Mouse (Mus musculus): Measurements from ENCODE around the gene Cct2. TPM values are rescaled to one million over a fixed set of nuclear protein-coding genes. Genes with fewer than 3 reads are reported as not detected.

The Cct2 gene
- 16.4 and 17.2 TPM in 2 replicates for polyA plus RNA-seq (2012; rRNA removed; ENCODE audit: low replicate concordance)

GRCm38 (mm10) chr10:117063254-117064021 is at the start of gene Cct2:
Gene Cct2 (minus strand): TSS chr10:117063814.

GRCm38 (mm10) chr10:117045175-117046056 is 18.2 kb downstream of the Cct2 start, which contains the start of gene Lrrc10:
Gene Lrrc10 (plus strand): TSS chr10:117045341.

Other genes starting within 250 kb of the Cct2 start
- 8.8 and 10.7 TPM in 2 replicates for gene Myrfl, start 166.9 kb downstream of the Cct2 start, polyA plus RNA-seq (2012; rRNA removed; ENCODE audit: low replicate concordance)
- 65.1 and 231 TPM in 2 replicates for gene Rab3ip, start 113.0 kb downstream of the Cct2 start, polyA plus RNA-seq (2012; rRNA removed; ENCODE audit: low replicate concordance)
- gene Gm10271, start 91.2 kb downstream of the Cct2 start, polyA plus RNA-seq (2012; rRNA removed; ENCODE audit: low replicate concordance): not detected in 2 replicates
- 0.05 and 0.06 TPM in 2 replicates for gene Best3, start 77.5 kb downstream of the Cct2 start, polyA plus RNA-seq (2012; rRNA removed; ENCODE audit: low replicate concordance)
- not detected in 2 replicates for gene Lrrc10, start 18.5 kb downstream of the Cct2 start, polyA plus RNA-seq (2012; rRNA removed; ENCODE audit: low replicate concordance)
- 2.4 and 2.8 TPM in 2 replicates for gene Frs2, start 84.7 kb upstream of the Cct2 start, polyA plus RNA-seq (2012; rRNA removed; ENCODE audit: low replicate concordance)
- 22.3 and 26.8 TPM in 2 replicates for gene Yeats4, start 160.7 kb upstream of the Cct2 start, polyA plus RNA-seq (2012; rRNA removed; ENCODE audit: low replicate concordance)
- not detected in 2 replicates for gene 9530003J23Rik, start 174.9 kb upstream of the Cct2 start, polyA plus RNA-seq (2012; rRNA removed; ENCODE audit: low replicate concordance)
- gene Lyz2, start 218.5 kb upstream of the Cct2 start, polyA plus RNA-seq (2012; rRNA removed; ENCODE audit: low replicate concordance): 24.2 and 36.9 TPM in 2 replicates
- 570 and 1,587 TPM in 2 replicates for gene Lyz1, start 229.1 kb upstream of the Cct2 start, polyA plus RNA-seq (2012; rRNA removed; ENCODE audit: low replicate concordance)

All from duodenum, adult 2 months (tissue).